Mouse (Mus musculus): ENCODE data around the gene Litaf. TPM values are rescaled to one million over a fixed set of nuclear protein-coding genes. Genes with fewer than 3 reads are reported as not detected.
A peak's percentile ranks its signal among the peaks of the same experiment; 100 is the strongest.

Gene Litaf
- polyA plus RNA-seq, 1 experiment from 2014 or later, result 96.0 TPM

DNA sequence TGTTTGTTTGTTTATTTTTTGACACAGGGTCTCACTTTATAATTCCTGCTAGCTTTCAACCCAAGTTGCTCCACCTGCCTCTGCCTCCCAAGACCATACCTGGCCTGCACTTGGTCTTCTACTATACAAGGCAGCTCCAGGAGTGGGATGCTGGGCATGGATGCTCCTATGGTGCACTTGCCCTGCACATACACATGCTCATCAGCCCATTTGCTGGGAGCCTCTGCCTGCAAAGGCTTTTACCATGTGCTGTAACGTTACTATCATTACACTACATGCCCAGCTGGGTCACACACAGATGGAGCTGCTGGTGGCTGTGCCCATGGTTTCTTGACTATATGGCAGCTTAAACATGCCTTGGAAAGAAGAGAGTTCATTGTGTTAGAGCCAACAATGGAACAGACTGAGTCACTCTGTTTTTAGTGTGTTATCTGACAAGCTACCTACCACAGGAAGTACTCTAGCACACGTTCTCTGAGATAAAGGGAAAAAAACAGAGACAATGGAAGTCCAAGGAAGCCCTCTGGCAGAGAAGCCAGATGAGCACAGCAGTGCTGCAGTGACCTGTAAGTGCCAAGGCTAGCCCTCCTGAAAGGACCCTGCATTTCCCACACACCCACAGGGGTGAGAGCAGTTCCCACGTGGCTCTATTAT lies 12.4 kb upstream of the Litaf start:
- Histone ChIP-seq H3K4me3 (replicated peaks) (no peak overlapping the region), H3K4me2 (no peak overlapping the region), H3K4me1 (0 out of 2 replicates have a peak, but pooled peaks cover under 1% of the 10 kb centered on the region), H3K36me3 (peaks cover 65% of the 10 kb centered on the region), H3K9ac (no peak overlapping the region), H3K27me3 (replicated peaks) (no peaks in the 10 kb centered on the region), H3K9me3 (no peaks in the 10 kb centered on the region), H3K27ac (no peak overlapping the region)
- ATAC-seq (ENCODE audit: insufficient read depth, low FRiP score, low read depth), result no peak
- WGBS, result 65% methylated on average over 3 of the region's 3 CpGs

- 86% methylated on average over 9 of the region's 9 CpGs for WGBS
- Histone ChIP-seq H3K9ac (no peak overlapping the region), H3K4me3 (replicated peaks) (no peak overlapping the region), H3K36me3 (peaks cover 66% of the 10 kb centered on the region), H3K27me3 (replicated peaks) (no peaks in the 10 kb centered on the region), H3K27ac (no peak overlapping the region), H3K9me3 (no peaks in the 10 kb centered on the region), H3K4me1 (peaks cover 4% of the 10 kb centered on the region; the same call in 1 of the 2 replicates), H3K4me2 (no peak overlapping the region)
- ATAC-seq (ENCODE audit: insufficient read depth, low FRiP score, low read depth), result no peak
These were observed 11.7 kb upstream of the Litaf start for GRCm38 (mm10) chr16:11077601-11078201.

GRCm38 (mm10) chr16:11073060-11073459 lies 7.1 kb upstream of the Litaf start:
- Histone ChIP-seq H3K36me3 (peaks cover 41% of the 10 kb centered on the region), H3K27ac (no peak overlapping the region), H3K4me1 (peaks cover 21% of the 10 kb centered on the region), H3K9me3 (no peaks in the 10 kb centered on the region), H3K4me3 (replicated peaks) (no peak overlapping the region), H3K9ac (no peak overlapping the region), H3K4me2 (no peak overlapping the region), H3K27me3 (replicated peaks) (no peaks in the 10 kb centered on the region)
- no peak for ATAC-seq (ENCODE audit: insufficient read depth, low FRiP score, low read depth)
- WGBS, result 65% methylated on average over 6 of the region's 6 CpGs

DNA sequence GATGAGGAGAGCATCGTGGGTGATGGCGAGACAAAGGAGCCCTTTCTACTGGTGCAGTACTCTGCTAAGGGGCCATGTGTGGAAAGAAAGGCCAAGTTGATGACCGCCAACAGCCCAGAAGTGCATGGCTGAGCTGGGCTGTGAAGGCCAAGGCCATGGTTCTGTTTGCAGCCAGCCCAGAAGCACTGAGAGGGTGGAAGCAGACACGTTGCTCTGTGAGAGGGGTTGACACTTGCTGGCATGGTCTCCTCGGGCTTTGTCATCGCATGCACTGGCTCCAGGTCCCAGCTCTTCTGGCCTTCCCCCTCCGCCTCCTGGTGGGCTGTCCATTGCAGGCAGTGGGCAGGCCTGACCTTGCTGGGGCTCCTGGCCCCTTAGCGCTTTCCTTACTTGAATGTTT lies 6.5 kb upstream of the Litaf start:
- Histone ChIP-seq H3K4me1 (peaks cover 27% of the 10 kb centered on the region), H3K9ac (no peak overlapping the region), H3K4me2 (no peak overlapping the region), H3K4me3 (replicated peaks) (no peak overlapping the region), H3K27ac (no peak overlapping the region), H3K9me3 (no peaks in the 10 kb centered on the region), H3K36me3 (peaks cover 35% of the 10 kb centered on the region), H3K27me3 (replicated peaks) (no peaks in the 10 kb centered on the region)
- no peak for ATAC-seq (ENCODE audit: insufficient read depth, low FRiP score, low read depth)
- WGBS, result 80% methylated on average over 8 of the region's 8 CpGs

DNA sequence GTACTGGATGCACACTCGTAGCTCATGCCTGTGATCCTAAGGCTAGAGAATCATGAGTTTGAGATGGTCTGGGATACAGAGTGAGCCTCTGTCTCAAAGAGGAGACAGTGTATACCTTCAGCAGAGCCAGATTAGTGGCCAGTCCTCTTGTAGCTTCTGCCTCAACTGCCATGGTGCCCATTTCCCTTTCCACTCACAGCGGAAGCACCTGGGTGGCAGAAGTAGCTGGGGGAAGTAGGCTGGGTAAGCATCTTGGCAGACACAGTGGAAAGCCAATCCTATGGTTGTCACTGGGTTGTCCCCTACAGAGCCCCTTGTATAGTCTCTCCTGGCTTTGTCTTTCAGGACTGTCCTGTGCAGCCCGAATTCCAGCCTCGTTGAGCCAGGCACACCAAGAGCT lies 5.9 kb upstream of the Litaf start:
- H3K4me3 ChIP-seq (replicated peaks), result no peak overlapping the region
- H3K27me3 ChIP-seq (replicated peaks), result no peaks in the 10 kb centered on the region
- H3K36me3 ChIP-seq, result peaks cover 32% of the 10 kb centered on the region
- H3K27ac ChIP-seq, result no peak overlapping the region
- no peak overlapping the region for H3K9ac ChIP-seq
- peaks cover 32% of the 10 kb centered on the region for H3K4me1 ChIP-seq
- ATAC-seq (ENCODE audit: insufficient read depth, low FRiP score, low read depth), result no peak
- H3K4me2 ChIP-seq, result no peak overlapping the region
- no peaks in the 10 kb centered on the region for H3K9me3 ChIP-seq
- 83% methylated on average over 4 of the region's 4 CpGs for WGBS

- no peak overlapping the region for H3K9ac ChIP-seq
- peaks cover 32% of the 10 kb centered on the region for H3K36me3 ChIP-seq
- ATAC-seq (ENCODE audit: insufficient read depth, low FRiP score, low read depth), result no peak
- H3K4me2 ChIP-seq, result no peak overlapping the region
- no peaks in the 10 kb centered on the region for H3K9me3 ChIP-seq
- peaks cover 36% of the 10 kb centered on the region for H3K4me1 ChIP-seq
- 81% methylated on average over 5 of the region's 5 CpGs for WGBS
- no peak overlapping the region for H3K27ac ChIP-seq
- no peak overlapping the region for H3K4me3 ChIP-seq (replicated peaks)
- no peaks in the 10 kb centered on the region for H3K27me3 ChIP-seq (replicated peaks)
These were observed 5.2 kb upstream of the Litaf start for GRCm38 (mm10) chr16:11071176-11071575.

GRCm38 (mm10) chr16:11069710-11070420 lies 3.9 kb upstream of the Litaf start:
- H3K27ac ChIP-seq, result 0 out of 2 replicates have a peak overlapping the region, but pooled peaks have one; percentile 17
- WGBS, result 44% methylated on average over 7 of the region's 7 CpGs
- no peak for ATAC-seq (ENCODE audit: insufficient read depth, low FRiP score, low read depth)
- peaks cover 21% of the 10 kb centered on the region for H3K36me3 ChIP-seq
- H3K4me2 ChIP-seq, result peak overlapping the region; percentile 8; the same call in 1 of the 2 replicates
- H3K4me3 ChIP-seq (replicated peaks), result no peak overlapping the region
- no peak overlapping the region for H3K9ac ChIP-seq
- H3K27me3 ChIP-seq (replicated peaks), result no peaks in the 10 kb centered on the region
- no peaks in the 10 kb centered on the region for H3K9me3 ChIP-seq
- H3K4me1 ChIP-seq, result peaks cover 40% of the 10 kb centered on the region

DNA sequence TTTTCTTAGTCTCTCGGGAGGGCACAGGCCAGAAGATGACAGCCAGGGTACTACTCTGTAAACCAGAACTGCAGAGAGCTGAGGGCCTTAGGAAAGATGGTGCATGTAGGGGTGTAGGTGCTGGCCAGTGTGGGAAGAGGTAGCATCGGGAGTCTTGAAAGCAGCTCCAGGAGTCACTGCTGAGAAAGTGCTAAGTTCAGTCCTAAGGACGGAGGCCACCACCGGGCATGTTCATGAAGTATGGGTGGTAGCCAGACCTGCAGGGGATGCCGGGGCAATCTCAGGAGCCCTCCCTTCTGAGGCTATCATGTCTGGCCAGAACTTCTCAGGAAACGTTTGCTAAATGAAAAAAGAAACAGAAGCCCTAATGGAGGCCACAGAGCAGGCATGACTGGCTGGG lies 3.3 kb upstream of the Litaf start:
- peak overlapping the region; percentile 8; the same call in 1 of the 2 replicates for H3K4me2 ChIP-seq
- ATAC-seq (ENCODE audit: insufficient read depth, low FRiP score, low read depth), result no peak
- H3K27ac ChIP-seq, result 0 out of 2 replicates have a peak overlapping the region, but pooled peaks have one; percentile 17
- H3K4me3 ChIP-seq (replicated peaks), result no peak overlapping the region
- H3K9ac ChIP-seq, result no peak overlapping the region
- 64% methylated on average over 6 of the region's 6 CpGs for WGBS
- peaks cover 40% of the 10 kb centered on the region for H3K4me1 ChIP-seq
- no peaks in the 10 kb centered on the region for H3K27me3 ChIP-seq (replicated peaks)
- peaks cover 17% of the 10 kb centered on the region for H3K36me3 ChIP-seq
- H3K9me3 ChIP-seq, result no peaks in the 10 kb centered on the region

DNA sequence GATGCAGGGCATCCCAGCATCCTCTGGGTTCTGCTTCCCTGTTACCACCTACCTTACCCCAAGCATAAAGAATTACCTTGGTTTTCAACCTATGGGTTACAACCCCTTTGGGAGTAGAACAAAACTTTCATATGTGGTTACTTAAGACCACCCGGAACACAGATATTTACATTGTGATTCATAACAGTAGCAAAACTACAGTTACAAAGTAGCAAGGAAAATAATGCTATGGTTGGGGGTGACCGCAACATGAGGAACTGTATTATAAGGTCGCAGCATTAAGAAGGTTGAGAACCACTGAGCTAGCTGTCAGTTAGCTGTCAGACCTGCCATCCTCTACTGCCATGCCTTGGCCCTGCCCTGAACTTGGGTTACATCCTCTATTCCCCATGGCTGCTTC lies 2.7 kb upstream of the Litaf start:
- no peaks in the 10 kb centered on the region for H3K27me3 ChIP-seq (replicated peaks)
- no peak overlapping the region for H3K4me3 ChIP-seq (replicated peaks)
- no peak overlapping the region for H3K9ac ChIP-seq
- no peaks in the 10 kb centered on the region for H3K9me3 ChIP-seq
- 83% methylated on average over 3 of the region's 3 CpGs for WGBS
- no peak for ATAC-seq (ENCODE audit: insufficient read depth, low FRiP score, low read depth)
- peaks cover 11% of the 10 kb centered on the region; the same call in 1 of the 2 replicates for H3K36me3 ChIP-seq
- peak overlapping the region; percentile 4; the same call in 1 of the 2 replicates for H3K4me2 ChIP-seq
- H3K27ac ChIP-seq, result no peak overlapping the region
- peaks cover 40% of the 10 kb centered on the region for H3K4me1 ChIP-seq

- under 1% methylated on average over 22 of the region's 22 CpGs for WGBS
- Histone ChIP-seq H3K36me3 (0 out of 2 replicates have a peak, but pooled peaks cover 4% of the 10 kb centered on the region), H3K4me2 (peak overlapping the region; percentile 69), H3K9me3 (no peaks in the 10 kb centered on the region), H3K27me3 (replicated peaks) (no peaks in the 10 kb centered on the region), H3K27ac (peak overlapping the region; percentile 91), H3K9ac (peak overlapping the region; percentile 86), H3K4me1 (peaks cover 50% of the 10 kb centered on the region), H3K4me3 (replicated peaks) (peak overlapping the region; percentile 88)
- no peak for ATAC-seq (ENCODE audit: insufficient read depth, low FRiP score, low read depth)
These were observed 855 bp upstream of the Litaf start for GRCm38 (mm10) chr16:11066833-11067191.

GRCm38 (mm10) chr16:11065431-11065830 lies 526 bp downstream of the Litaf start:
- ATAC-seq (ENCODE audit: insufficient read depth, low FRiP score, low read depth), result no peak

DNA sequence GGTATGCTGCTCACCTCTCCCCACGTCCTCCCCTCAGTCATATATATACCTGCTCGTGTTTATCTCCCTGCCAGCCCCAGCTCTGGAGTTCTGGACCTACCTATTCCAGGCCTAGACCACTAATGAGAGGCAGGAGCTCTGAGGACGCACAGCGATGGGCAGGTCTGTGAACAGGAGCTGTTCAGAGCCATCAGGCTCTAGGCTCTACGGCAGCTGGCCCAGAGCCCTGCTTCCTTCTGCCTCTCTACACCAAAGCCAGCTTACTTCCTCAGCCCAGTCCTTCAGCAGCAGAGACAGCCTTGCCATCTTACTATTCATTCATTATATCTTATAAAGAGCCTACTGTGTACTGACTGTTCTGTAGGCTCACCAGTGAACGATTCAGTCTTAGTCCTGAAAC lies 1.2 kb downstream of the Litaf start:
- Histone ChIP-seq H3K27ac (no peak overlapping the region), H3K9ac (no peak overlapping the region), H3K4me2 (no peak overlapping the region), H3K36me3 (no peaks in the 10 kb centered on the region), H3K4me3 (replicated peaks) (no peak overlapping the region), H3K9me3 (no peaks in the 10 kb centered on the region), H3K4me1 (peaks cover 43% of the 10 kb centered on the region), H3K27me3 (replicated peaks) (no peaks in the 10 kb centered on the region)
- 85% methylated on average over 6 of the region's 6 CpGs for WGBS
- no peak for ATAC-seq (ENCODE audit: insufficient read depth, low FRiP score, low read depth)

More at GRCm38 (mm10) chr16:11065431-11065830, 526 bp downstream of the Litaf start:
- Histone ChIP-seq H3K9me3 (no peaks in the 10 kb centered on the region), H3K36me3 (no peaks in the 10 kb centered on the region), H3K27ac (no peak overlapping the region), H3K27me3 (replicated peaks) (no peaks in the 10 kb centered on the region), H3K9ac (no peak overlapping the region), H3K4me2 (peak overlapping the region; percentile 69), H3K4me1 (peaks cover 49% of the 10 kb centered on the region), H3K4me3 (replicated peaks) (peak overlapping the region; percentile 88)
- WGBS, result 64% methylated on average over 5 of the region's 5 CpGs

Data from stomach, embryonic 15.5 days (tissue).